Mouse (Mus musculus) heart, embryonic 11.5 days (tissue): ENCODE measurements around the gene Itgad. TPM values are rescaled to one million over a fixed set of nuclear protein-coding genes. Genes with fewer than 3 reads are reported as not detected.

ENCODE experiments used
- ATAC-seq: fragments of 200-750 bp; cut with Nextera tagmentation; replicated peaks from 2 replicates; pipeline ENCODE4 v1.8.0; 2017; ENCODE audit warnings: moderate library complexity; ENCODE audit not compliant: insufficient number of reproducible peaks, low FRiP score, low TSS enrichment
- H3K27ac ChIP-seq: fragments of 300-500 bp; sonication (generic); 2 replicates; pipeline ENCODE4 v1.5.1; 2014; ENCODE audit warnings: mild to moderate bottlenecking, low read depth, low read length
- H3K27me3 ChIP-seq: fragments of 300-500 bp; sonication (generic); 2 replicates; pipeline ENCODE4 v1.6.1; 2014; ENCODE audit warnings: mild to moderate bottlenecking, low read length, mixed read lengths; ENCODE audit not compliant: control insufficient read depth, insufficient read depth
- H3K36me3 ChIP-seq: fragments of 300-500 bp; sonication (generic); 2 replicates; pipeline ENCODE4 v1.6.1; 2014; ENCODE audit warnings: mild to moderate bottlenecking, low read length, moderate library complexity, mixed read lengths; ENCODE audit not compliant: control insufficient read depth, insufficient read depth
- H3K4me1 ChIP-seq: fragments of 300-500 bp; sonication (generic); 2 replicates; pipeline ENCODE4 v1.6.1; 2014; ENCODE audit warnings: low read length; ENCODE audit not compliant: control insufficient read depth, insufficient read depth
- H3K4me2 ChIP-seq: fragments of 300-500 bp; sonication (generic); 2 replicates; pipeline ENCODE4 v1.6.1; 2014; ENCODE audit warnings: mild to moderate bottlenecking, moderate library complexity
- H3K4me3 ChIP-seq: fragments of 300-500 bp; sonication (generic); 2 replicates; pipeline ENCODE4 v1.5.1; 2014; ENCODE audit warnings: low read depth, low read length
- H3K9ac ChIP-seq: fragments of 300-500 bp; sonication (generic); 2 replicates; pipeline ENCODE4 v1.6.1; 2014; ENCODE audit warnings: mild to moderate bottlenecking, low read depth, low read length, moderate library complexity
- H3K9me3 ChIP-seq: fragments of 300-500 bp; sonication (generic); replicated peaks from 2 replicates; pipeline ENCODE4 v1.6.1; 2016; ENCODE audit warnings: low read length; ENCODE audit not compliant: control insufficient read depth
- WGBS: fragments of 180-500 bp; shearing (Covaris S2); extraction: QIAGEN DNeasy Blood & Tissue Kit; methylation state at CpG from one replicate; pipeline ENCODE4 v1.1.7; 2014; ENCODE audit not compliant: insufficient replicate concordance; 5-methylcytosine and 5-hydroxymethylcytosine counted together
- polyA plus RNA-seq: library from polyadenylated mRNA; unstranded; fragments of >200 nt; fragmentation: Nextera tagmentation; extraction: Ambion mirVana; gene quantifications from 2 replicates; pipeline ENCODE4 v1.2.1, GENCODE M21; 2014

Itgad gene
- polyA plus RNA-seq, 1 experiment from 2014 or later, result not detected

DNA sequence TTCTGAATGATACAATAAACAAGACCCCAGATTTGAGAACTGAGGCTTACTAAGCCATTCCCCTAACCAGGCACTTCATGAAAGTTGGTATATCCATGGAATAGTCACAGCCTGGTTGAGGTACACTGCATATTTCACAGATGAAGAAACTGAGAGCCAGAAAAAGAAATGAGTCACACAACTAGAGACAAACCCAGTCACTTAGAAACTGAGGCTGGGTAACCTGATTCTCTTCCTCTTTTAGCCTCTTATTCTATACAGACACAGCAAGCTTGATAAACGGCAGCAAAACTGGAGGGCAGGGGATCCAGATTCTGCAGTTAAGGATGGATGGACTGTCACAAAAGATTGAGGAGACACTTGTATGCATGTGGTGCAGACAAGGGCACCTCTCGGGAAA, 80.6 kb downstream of the Itgad start:
- Histone ChIP-seq H3K27me3 (no peaks in the 10 kb centered on the region), H3K4me3 (no peak overlapping the region), H3K27ac (no peak overlapping the region), H3K4me2 (no peak overlapping the region), H3K4me1 (peaks cover 10% of the 10 kb centered on the region), H3K9me3 (no peaks in the 10 kb centered on the region), H3K36me3 (no peaks in the 10 kb centered on the region), H3K9ac (no peak overlapping the region)
- 73% methylated on average over 2 of the region's 2 CpGs for WGBS
- no peak for ATAC-seq

DNA sequence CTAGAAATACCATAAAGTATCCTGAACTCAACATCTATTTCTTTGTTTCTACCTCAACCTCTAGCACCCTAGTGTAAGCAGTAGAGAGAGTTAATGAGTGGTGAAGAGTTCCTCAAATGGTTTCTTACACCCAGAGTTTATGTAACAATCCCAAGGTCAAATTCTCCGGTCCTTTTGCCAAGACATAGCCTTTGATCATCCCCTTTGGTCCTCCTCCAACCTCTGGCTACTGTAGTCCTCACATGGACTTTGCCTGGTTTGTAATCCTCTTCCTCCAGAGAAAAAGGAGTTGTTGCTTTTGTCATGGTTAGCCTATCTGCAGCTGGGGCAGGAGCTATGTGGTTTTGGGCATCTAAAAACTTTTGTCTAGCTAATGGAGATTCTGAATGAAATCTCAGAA, 81.3 kb downstream of the Itgad start:
- Histone ChIP-seq H3K9ac (no peak overlapping the region), H3K4me3 (no peak overlapping the region), H3K27me3 (no peaks in the 10 kb centered on the region), H3K36me3 (peaks cover 5% of the 10 kb centered on the region), H3K4me1 (peaks cover 10% of the 10 kb centered on the region), H3K27ac (no peak overlapping the region), H3K9me3 (no peaks in the 10 kb centered on the region), H3K4me2 (no peak overlapping the region)
- whole genome bisulfite sequencing, result 87% methylated on average over 1 of the region's 1 CpGs
- no peak for ATAC-seq

DNA sequence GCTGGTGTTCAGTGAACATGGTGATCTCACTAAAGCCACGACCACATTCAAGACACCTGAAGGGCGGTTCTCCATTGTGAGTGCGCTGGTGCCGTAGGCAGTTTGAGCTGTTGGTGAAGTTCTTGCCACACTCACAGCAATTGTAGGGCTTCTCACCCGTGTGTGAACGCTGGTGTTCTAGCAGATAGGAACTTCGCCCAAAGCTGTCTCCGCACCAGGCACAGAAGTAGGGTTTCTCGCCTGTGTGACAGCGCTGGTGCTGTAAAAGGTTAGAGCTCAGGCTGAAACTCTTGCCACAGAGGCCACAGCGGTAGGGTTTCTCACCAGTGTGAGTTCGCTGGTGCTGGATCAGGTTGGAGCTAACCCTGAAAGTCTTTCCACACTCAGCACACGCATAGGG, 82.2 kb downstream of the Itgad start:
- Histone ChIP-seq H3K9ac (no peak overlapping the region), H3K9me3 (no peaks in the 10 kb centered on the region), H3K4me1 (peaks cover 10% of the 10 kb centered on the region), H3K4me2 (no peak overlapping the region), H3K27ac (peak overlapping the region; percentile 98; the same call in 1 of the 2 replicates), H3K36me3 (peaks cover 8% of the 10 kb centered on the region), H3K4me3 (peak overlapping the region; percentile 76; the same call in 1 of the 2 replicates), H3K27me3 (no peaks in the 10 kb centered on the region)
- 89% methylated on average over 13 of the region's 13 CpGs for WGBS
- no peak for ATAC-seq

DNA sequence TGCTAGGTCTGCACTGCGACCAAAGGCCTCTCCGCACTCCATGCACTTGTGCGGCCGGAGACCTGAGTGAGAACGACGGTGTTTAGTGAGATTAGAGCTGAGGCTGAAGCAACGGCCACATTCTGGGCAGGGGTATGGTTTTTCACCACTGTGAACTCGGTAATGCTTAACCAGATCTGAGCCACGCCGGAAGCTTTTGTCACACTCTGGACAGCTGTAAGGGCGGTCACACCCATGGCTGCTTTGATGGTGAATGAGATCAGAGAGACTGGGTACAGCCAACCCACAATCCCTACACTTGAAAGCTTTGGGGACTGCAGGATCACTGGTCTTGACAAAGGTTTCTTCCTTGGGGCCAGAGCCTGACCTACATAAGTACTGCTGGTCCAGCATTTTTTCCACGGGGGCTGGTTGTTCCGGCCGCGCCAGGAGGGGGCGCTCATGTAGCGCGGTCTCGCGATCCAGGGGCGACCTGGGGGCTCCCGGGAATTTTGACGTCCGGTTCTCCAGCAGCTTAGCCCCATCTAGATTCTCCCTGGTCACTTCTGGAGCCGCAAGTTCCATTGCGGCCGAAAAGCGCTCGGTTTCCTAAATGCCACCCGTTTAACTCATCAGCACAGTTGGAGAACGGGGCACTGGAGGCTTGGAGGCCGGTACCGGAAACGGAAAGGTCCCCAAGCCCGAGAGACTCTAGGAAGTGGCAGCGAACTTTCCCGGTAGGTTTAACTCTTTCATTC, 82.8 kb downstream of the Itgad start, which contains the start of gene Armc5:
Gene Armc5 (plus strand): TSS at position 487 of the 737 bp plus-strand sequence.
- H3K4me3 ChIP-seq, result peak within 1 kb of the TSS; percentile 76
- no peaks in the 10 kb centered on the region for H3K9me3 ChIP-seq
- H3K4me2 ChIP-seq, result peak within 1 kb of the TSS; percentile 82
- no peaks in the 10 kb centered on the region for H3K27me3 ChIP-seq
- peak within 1 kb of the TSS; percentile 93 for H3K9ac ChIP-seq
- H3K27ac ChIP-seq, result peak within 1 kb of the TSS; percentile 98
- peaks cover 10% of the 10 kb centered on the region for H3K4me1 ChIP-seq
- WGBS, result 25% methylated on average over 37 of the region's 37 CpGs
- no peak for ATAC-seq
- H3K36me3 ChIP-seq, result peaks cover 8% of the 10 kb centered on the region

DNA sequence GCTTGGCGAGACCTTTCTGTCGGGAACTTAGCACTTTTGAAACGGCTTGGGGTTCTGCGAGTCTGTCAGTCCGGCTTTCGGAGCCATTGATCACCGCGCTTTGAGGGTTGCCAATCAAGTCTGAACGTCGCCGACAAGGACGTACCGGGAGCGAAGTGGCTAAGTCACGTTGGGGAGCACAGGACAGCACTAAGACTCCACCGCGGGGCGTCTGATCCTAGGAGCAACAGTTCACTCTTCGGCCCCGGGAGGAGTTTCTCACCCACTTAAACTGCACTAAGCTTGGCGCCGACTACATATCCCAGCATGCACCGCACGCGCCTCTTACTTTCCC, 83.4 kb downstream of the Itgad start:
- H3K36me3 ChIP-seq, result peaks cover 13% of the 10 kb centered on the region
- peaks cover 10% of the 10 kb centered on the region for H3K4me1 ChIP-seq
- no peaks in the 10 kb centered on the region for H3K9me3 ChIP-seq
- WGBS, result under 1% methylated on average over 25 of the region's 25 CpGs
- peak overlapping the region; percentile 82 for H3K4me2 ChIP-seq
- no peaks in the 10 kb centered on the region for H3K27me3 ChIP-seq
- ATAC-seq, result no peak; the same call in 1 of the 2 replicates
- H3K9ac ChIP-seq, result peak overlapping the region; percentile 93
- peak overlapping the region; percentile 98 for H3K27ac ChIP-seq
- peak overlapping the region; percentile 76 for H3K4me3 ChIP-seq

- peaks cover 10% of the 10 kb centered on the region for H3K4me1 ChIP-seq
- no peaks in the 10 kb centered on the region for H3K9me3 ChIP-seq
- H3K4me3 ChIP-seq, result peak within 1 kb of the TSS; percentile 76
- peak within 1 kb of the TSS; percentile 98 for H3K27ac ChIP-seq
- peak within 1 kb of the TSS; percentile 82 for H3K4me2 ChIP-seq
- under 1% methylated on average over 64 of the region's 72 CpGs for WGBS
- H3K9ac ChIP-seq, result peak within 1 kb of the TSS; percentile 93
- peaks cover 13% of the 10 kb centered on the region for H3K36me3 ChIP-seq
- peak; percentile 88 for ATAC-seq
- H3K27me3 ChIP-seq, result no peaks in the 10 kb centered on the region
These were observed 84.0 kb downstream of the Itgad start, which contains the start of gene 9130023H24Rik for GRCm38 (mm10) chr7:128237927-128238778. 9130023H24Rik (minus strand) TSS chr7:128238031.

DNA sequence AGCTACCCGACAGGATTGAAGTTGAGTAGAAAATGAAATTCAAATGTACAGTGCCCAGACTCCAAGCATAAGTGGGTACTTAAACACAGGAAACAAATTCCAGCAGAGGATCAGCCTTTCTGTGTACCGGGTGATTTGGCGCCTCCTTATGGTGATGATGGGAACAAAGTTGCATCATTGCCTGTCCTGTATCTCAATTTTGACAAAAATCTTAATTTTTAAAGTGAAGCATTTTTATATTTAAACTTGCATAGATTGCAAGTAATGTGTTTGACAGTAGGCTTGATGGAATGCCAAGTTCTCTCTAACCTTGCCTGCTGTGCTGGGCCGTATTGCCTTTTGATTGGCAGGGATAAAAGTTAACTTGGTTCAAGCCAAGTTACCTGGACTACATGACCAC, 84.8 kb downstream of the Itgad start:
- H3K4me3 ChIP-seq, result peak overlapping the region; percentile 76
- H3K4me2 ChIP-seq, result peak overlapping the region; percentile 81
- H3K27ac ChIP-seq, result peak overlapping the region; percentile 88
- 26% methylated on average over 4 of the region's 4 CpGs for WGBS
- peaks cover 13% of the 10 kb centered on the region for H3K36me3 ChIP-seq
- peaks cover 10% of the 10 kb centered on the region for H3K4me1 ChIP-seq
- H3K9me3 ChIP-seq, result no peaks in the 10 kb centered on the region
- H3K9ac ChIP-seq, result peak overlapping the region; percentile 64; the same call in 1 of the 2 replicates
- no peak for ATAC-seq
- no peaks in the 10 kb centered on the region for H3K27me3 ChIP-seq

GRCm38 (mm10) chr7:128240131-128240784, 86.1 kb downstream of the Itgad start:
- H3K4me1 ChIP-seq, result peaks cover 10% of the 10 kb centered on the region
- no peak for ATAC-seq
- WGBS, result 91% methylated on average over 27 of the region's 27 CpGs
- no peak overlapping the region for H3K4me3 ChIP-seq
- no peak overlapping the region for H3K4me2 ChIP-seq
- H3K27me3 ChIP-seq, result no peaks in the 10 kb centered on the region
- peaks cover 21% of the 10 kb centered on the region for H3K36me3 ChIP-seq
- no peak overlapping the region for H3K27ac ChIP-seq
- no peaks in the 10 kb centered on the region for H3K9me3 ChIP-seq
- H3K9ac ChIP-seq, result 0 out of 2 replicates have a peak overlapping the region, but pooled peaks have one; percentile 22
